Mouse (Mus musculus) subcutaneous adipose tissue, adult 2 months (tissue): ENCODE data around the gene Idh2. TPM values are rescaled to one million over a fixed set of nuclear protein-coding genes. Genes with fewer than 3 reads are reported as not detected.

Experiments
- polyA plus RNA-seq: library from polyadenylated mRNA; depleted of rRNA; stranded (reverse); fragments of >200 nt; gene quantifications from 2 replicates; pipeline ENCODE4 v1.2.3, GENCODE M21; 2012; ENCODE audit warnings: low replicate concordance; rRNA removed

Gene Idh2
- polyA plus RNA-seq = 206 and 233 TPM in 2 replicates

DNA sequence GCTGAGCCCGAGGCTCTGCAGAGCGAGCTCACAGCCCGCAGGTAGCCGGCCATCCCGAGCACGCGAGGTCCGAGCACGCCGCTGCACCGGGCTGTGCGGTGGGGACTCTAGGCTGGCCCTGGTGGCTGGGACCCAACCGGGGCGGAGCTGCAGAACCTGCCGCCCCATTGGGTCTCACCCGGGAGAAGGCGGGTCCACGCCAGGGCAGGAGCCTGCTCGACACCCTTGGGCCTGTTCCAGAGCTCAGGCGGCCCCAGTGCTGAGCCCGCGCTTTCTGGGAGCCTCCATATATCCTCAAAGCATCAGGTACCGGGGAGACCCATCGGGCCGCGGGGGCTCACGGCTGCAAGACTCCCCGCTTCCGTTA lies at the start of gene Idh2:
Gene Idh2, minus strand, starts transcription at position 169 of the 367 bp plus-strand sequence.

Other genes starting within 250 kb of the Idh2 start
- 14.5 and 18.6 TPM in 2 replicates for gene Ap3s2, start 194.7 kb downstream of the Idh2 start, polyA plus RNA-seq
- 12.5 and 22.2 TPM in 2 replicates for gene Arpin, start 180.0 kb downstream of the Idh2 start, polyA plus RNA-seq
- gene Zfp710, start 90.6 kb downstream of the Idh2 start, polyA plus RNA-seq = 21.2 and 37.4 TPM in 2 replicates
- 15.8 and 27.0 TPM in 2 replicates for gene Sema4b, start 71.4 kb upstream of the Idh2 start, polyA plus RNA-seq
- 97.9 and 136 TPM in 2 replicates for gene Cib1, start 117.4 kb upstream of the Idh2 start, polyA plus RNA-seq
- gene Gdpgp1, start 117.5 kb upstream of the Idh2 start, polyA plus RNA-seq = 1.7 and 2.6 TPM in 2 replicates
- gene Ttll13, start 131.0 kb upstream of the Idh2 start, polyA plus RNA-seq = 0.46 and 1.3 TPM in 2 replicates
- gene Ngrn, start 145.8 kb upstream of the Idh2 start, polyA plus RNA-seq = 19.7 and 21.7 TPM in 2 replicates
- 9.4 and 13.4 TPM in 2 replicates for gene Vps33b, start 154.3 kb upstream of the Idh2 start, polyA plus RNA-seq
- gene Prc1, start 179.1 kb upstream of the Idh2 start, polyA plus RNA-seq = 2.5 and 22.8 TPM in 2 replicates
- 16.6 and 23.4 TPM in 2 replicates for gene Rccd1, start 209.1 kb upstream of the Idh2 start, polyA plus RNA-seq
- gene Unc45a, start 225.6 kb upstream of the Idh2 start, polyA plus RNA-seq = 53.3 and 103 TPM in 2 replicates
- 47.8 and 55.0 TPM in 2 replicates for gene Hddc3, start 227.7 kb upstream of the Idh2 start, polyA plus RNA-seq